Mouse (Mus musculus) thymus, adult 2 months (tissue): ENCODE data around the gene Tiam2.

Experiments
- CTCF ChIP-seq: fragments of 200-500 bp; IDR thresholded peaks from 2 replicates; pipeline ENCODE4 v1.5.1; 2012; ENCODE audit warnings: mild to moderate bottlenecking, control low read depth, low read length, moderate library complexity, borderline replicate concordance; ENCODE audit not compliant: control insufficient read depth, poor library complexity, insufficient read depth; ENCODE audit errors: extremely low read depth
- POLR2A ChIP-seq: fragments of 200-500 bp; IDR thresholded peaks from 2 replicates; pipeline ENCODE4 v1.6.1; 2012; ENCODE audit warnings: mild to moderate bottlenecking, low read length, control low read depth, moderate library complexity; ENCODE audit not compliant: control insufficient read depth, poor library complexity, insufficient read depth; ENCODE audit errors: extremely low read depth

DNA sequence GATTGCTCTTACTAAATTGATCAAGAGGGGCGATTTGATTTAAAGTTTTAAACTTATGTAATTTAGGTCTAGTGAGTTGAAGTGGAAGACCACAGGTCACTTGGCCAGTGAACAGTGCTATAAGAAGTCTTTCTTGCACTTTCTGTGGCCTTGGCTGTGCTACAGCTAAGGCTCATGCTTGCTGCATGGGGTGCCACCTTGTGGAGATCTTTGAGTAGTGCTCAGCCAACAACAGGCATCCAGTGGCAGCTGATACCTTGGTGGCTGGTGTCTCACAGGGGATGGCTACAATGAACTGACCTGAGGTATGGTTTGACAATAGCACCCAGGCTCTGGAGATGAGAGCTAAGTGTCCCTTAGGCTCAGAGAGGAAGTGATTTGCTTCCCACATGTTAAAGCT lies 183.5 kb downstream of the Tiam2 start:
- TF ChIP-seq CTCF (peak; percentile 58; the same call in 1 of the 2 replicates), POLR2A (no peak)
